Mouse (Mus musculus) megakaryocyte progenitor cell, adult 5-6 weeks (primary cell): ENCODE data around the gene Snapc5. TPM values are rescaled to one million over a fixed set of nuclear protein-coding genes. Genes with fewer than 3 reads are reported as not detected.

Experiments
- total RNA-seq, 2 experiments: library from RNA; stranded (forward) in 1 of 2; stranded (reverse) in 1 of 2; fragments of 157-497, 149-512 nt in 1 of 2; fragments of 200-1000 nt in 1 of 2; gene quantifications; 2 replicates each; pipeline versions ENCODE4 v1.2.3 to v1.2.4; 2015 to 2017

Gene Snapc5
- total RNA-seq, 2 experiments from 2014 or later: 16.5 to 47.4 TPM

Other genes with a start within 250 kb of the Snapc5 start
- gene Smad6, start 157.2 kb upstream of the Snapc5 start, total RNA-seq (2015): 0.34 and 0.72 TPM in 2 replicates
- gene Smad6, start 157.2 kb upstream of the Snapc5 start, total RNA-seq (2017): 1.2 TPM in 2 replicates
- not detected in 2 replicates for gene Lctl, start 62.1 kb upstream of the Snapc5 start, total RNA-seq (2015)
- gene Lctl, start 62.1 kb upstream of the Snapc5 start, total RNA-seq (2017): not detected in 2 replicates
- 37.7 and 48.5 TPM in 2 replicates for gene Zwilch, start 6.2 kb upstream of the Snapc5 start, total RNA-seq (2015)
- 134 and 155 TPM in 2 replicates for gene Zwilch, start 6.2 kb upstream of the Snapc5 start, total RNA-seq (2017)
- 4,149 and 4,331 TPM in 2 replicates for gene Rpl4, start 5.9 kb upstream of the Snapc5 start, total RNA-seq (2015)
- 2,914 and 3,251 TPM in 2 replicates for gene Rpl4, start 5.9 kb upstream of the Snapc5 start, total RNA-seq (2017)
- 0.62 and 0.88 TPM in 2 replicates for gene Uchl4, start 55.9 kb downstream of the Snapc5 start, total RNA-seq (2015)
- 1.1 and 1.4 TPM in 2 replicates for gene Uchl4, start 55.9 kb downstream of the Snapc5 start, total RNA-seq (2017)
- gene Map2k1, start 74.4 kb downstream of the Snapc5 start, total RNA-seq (2015): 34.0 and 38.3 TPM in 2 replicates
- 47.0 and 54.7 TPM in 2 replicates for gene Map2k1, start 74.4 kb downstream of the Snapc5 start, total RNA-seq (2017)
- gene Tipin, start 102.3 kb downstream of the Snapc5 start, total RNA-seq (2015): 280 and 286 TPM in 2 replicates
- 316 and 335 TPM in 2 replicates for gene Tipin, start 102.3 kb downstream of the Snapc5 start, total RNA-seq (2017)
- 14.2 and 14.9 TPM in 2 replicates for gene Dis3l, start 162.0 kb downstream of the Snapc5 start, total RNA-seq (2015)
- gene Dis3l, start 162.0 kb downstream of the Snapc5 start, total RNA-seq (2017): 17.8 and 20.7 TPM in 2 replicates
- gene Megf11, start 206.4 kb downstream of the Snapc5 start, total RNA-seq (2015): not detected in 2 replicates
- 0.03 TPM in 1 of 2 replicates, not detected in the other for gene Megf11, start 206.4 kb downstream of the Snapc5 start, total RNA-seq (2017)